Mouse (Mus musculus): ENCODE results near the gene Abcc4.

DNA sequence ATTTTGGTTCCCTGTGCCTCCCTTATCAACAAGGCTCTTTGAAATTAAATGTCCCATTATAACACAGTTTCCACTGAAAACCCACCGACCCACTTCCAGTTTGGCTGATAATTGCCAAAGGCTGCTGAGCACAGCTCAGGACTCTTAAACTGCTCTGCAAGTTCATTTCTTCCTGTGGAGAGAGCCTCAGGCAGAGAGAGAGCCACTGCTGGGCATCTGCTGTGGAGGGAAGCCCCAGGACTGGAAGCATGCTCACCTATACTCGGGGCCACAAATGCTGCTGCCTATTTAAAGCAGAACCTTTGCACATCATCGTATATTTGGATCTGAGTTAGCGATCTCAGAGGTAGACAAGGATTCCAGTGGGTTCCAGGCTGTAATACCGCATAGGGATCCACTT is 139.2 kb downstream of the Abcc4 start:
- TF ChIP-seq CTCF (conservative IDR thresholded peaks at IDR 0.05; ENCODE audit: low read length) (no peak), POU5F1 (IDR thresholded peaks at IDR 0.05; ENCODE audit: borderline replicate concordance, low read length) (no peak)

Measured in E14TG2a.4 (cell line).